Mouse (Mus musculus) fibroblast of lung, adult 2 months (primary cell): ENCODE results near the gene Gm10337.
A peak's percentile ranks its signal among the peaks of the same experiment; 100 is the strongest.

Experiments
- DNase-seq: peaks from one replicate; pipeline ENCODE4 v3.0.0-alpha.2; 2011; ENCODE audit warnings: low read depth

Gm10337 gene

DNA sequence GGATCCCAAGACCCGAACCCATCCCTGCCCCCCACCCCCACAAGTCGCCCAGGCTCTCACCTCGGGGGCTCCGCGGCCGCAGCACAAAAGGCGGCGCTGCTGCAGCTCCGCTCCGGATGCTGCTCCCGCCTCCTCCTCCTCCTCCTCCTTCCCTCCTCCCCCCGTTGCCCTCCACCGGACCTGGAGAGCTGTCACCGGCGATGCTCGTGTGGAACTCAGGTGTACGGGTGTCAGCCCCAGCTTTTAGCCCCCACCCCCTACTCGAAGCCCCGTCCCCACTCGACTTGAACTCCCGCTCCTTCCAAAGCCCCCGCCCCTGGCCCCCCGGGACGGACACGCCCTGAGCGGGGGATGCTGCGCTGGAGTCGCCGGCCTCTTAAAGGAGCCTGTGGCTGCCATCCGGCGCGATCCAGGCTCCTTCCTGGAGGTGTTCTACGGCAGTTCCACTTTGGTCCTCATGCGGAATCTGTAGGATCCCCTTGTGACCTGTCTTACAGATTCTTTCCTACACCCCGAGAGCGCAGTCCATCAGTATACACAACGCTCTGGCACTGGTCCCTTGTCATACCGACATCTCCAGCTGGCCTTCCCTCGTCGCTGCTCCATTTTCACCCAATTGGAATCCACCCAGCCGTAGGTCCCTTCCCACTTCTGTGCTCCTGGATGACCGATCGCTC lies 13.3 kb downstream of the Gm10337 start, which contains the start of gene Map3k12:
Map3k12 (minus strand) TSS at position 337 of the 677 bp plus-strand sequence.
- peak; percentile 33 for DNase-seq

GRCm38 (mm10) chr15:102517631-102517975 lies 14.1 kb downstream of the Gm10337 start:
- DNase-seq, result no peak

DNA sequence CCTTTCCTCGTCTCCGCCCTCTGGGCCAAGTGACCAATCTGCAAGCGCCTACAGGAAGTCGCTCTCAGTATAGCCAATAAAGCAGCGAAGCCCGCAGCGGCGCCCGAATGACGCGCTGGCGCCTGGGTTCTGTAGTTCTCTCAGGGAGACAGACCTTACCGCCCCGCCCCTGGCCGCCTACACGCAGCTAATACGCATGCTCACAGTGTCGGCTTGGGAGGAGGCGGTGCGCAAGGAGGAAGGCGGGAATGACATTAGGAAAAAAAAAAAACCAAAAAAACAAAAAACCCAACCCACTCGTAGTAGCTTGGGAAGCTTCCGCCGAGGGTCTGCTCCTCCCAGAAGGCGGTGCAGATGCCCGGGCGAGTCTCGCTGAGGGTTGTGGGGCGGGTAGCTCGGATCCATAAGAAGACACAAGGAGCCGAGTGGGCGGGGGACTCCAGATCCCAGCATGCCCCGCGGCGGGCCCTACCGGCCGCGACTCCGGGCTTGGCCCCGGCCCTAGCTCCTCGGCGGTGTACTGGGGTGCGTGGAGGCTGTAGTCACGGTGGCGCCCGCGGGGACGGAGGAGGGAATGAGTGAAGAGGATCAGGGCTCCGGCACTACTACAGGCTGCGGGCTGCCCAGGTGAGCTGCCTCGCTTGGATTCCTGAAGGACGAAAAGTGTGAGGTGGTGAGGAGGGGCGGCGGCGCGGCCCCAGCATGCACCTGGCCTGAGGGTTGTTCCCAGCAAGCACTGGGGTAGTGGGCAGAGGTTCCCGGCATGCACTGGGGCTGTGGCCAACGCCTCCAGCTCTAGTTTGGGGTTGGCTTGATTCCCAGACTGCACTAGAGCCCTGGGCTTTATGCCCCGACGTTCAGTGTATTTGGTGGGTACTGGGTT lies 14.7 kb downstream of the Gm10337 start, which contains the start of gene Tarbp2:
Tarbp2 (plus strand) TSS at position 217 of the 883 bp plus-strand sequence.
- DNase-seq, result peak; percentile 100

DNA sequence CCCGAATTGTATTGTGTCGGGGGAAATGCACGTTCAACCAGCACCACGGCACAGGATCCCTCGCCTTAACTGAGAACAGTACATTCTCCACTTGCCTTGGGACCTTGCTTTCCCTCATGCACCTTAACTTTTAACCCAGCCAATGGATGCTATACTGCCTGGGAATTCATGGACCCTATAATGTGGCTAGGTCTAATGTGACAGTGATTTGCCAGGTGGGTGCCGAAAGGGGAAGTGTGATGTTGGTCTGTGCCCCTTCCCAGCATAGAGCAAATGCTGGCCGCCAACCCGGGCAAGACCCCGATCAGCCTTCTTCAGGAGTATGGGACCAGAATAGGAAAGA lies 15.3 kb downstream of the Gm10337 start:
- DNase-seq, result no peak

GRCm38 (mm10) chr15:102519211-102520141 lies 16.0 kb downstream of the Gm10337 start:
- no peak for DNase-seq

DNA sequence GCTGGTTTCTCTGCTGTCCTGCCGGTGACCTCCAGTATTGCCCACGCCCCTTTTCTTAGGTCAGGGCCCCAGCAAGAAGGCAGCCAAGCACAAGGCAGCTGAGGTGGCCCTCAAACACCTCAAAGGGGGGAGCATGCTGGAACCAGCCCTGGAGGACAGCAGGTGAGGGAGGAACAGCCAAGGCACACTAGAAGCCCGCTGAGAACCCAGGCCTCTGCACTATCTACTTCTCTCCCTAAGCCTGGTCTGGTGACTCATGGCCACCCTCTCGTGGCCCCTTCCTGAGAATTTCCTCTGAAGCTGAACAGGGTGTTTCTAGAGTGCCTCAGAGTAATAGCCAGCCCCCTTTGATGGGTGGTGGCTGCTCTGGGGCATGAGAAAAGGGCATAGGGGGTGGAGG lies 16.9 kb downstream of the Gm10337 start:
- no peak for DNase-seq

GRCm38 (mm10) chr15:102521480-102521879 lies 18.0 kb downstream of the Gm10337 start:
- no peak for DNase-seq

DNA sequence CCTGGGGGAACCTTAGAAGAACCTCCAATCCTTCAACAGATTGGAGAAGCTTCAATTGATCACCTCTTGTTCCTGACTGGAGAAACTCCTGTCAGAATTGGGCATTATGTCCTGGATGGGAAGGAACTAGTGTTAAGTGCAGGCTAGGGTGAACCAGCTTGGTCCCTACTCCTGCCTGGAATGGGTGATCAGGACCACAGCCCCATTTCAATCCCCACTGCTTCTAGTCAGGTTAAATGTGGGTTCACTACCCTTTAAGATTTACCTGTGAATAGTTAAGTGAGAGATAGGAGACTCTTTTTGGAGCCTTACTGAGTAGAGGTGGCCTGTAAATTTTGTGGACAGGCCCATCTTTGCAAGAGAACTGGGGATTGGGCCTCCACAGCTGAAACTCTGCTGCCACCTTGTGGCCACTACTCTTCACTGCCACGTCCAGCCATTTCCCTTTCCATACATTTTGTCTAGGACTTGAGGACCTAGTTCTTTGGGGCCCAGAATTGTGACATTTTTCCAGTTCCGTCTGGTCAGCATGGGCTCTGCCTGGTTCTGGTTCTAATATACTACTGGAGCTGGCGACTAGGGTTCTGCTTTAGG lies 21.5 kb downstream of the Gm10337 start, which contains the start of gene Npff:
Npff (minus strand) TSS at position 51 of the 594 bp plus-strand sequence.
- DNase-seq, result no peak

DNA sequence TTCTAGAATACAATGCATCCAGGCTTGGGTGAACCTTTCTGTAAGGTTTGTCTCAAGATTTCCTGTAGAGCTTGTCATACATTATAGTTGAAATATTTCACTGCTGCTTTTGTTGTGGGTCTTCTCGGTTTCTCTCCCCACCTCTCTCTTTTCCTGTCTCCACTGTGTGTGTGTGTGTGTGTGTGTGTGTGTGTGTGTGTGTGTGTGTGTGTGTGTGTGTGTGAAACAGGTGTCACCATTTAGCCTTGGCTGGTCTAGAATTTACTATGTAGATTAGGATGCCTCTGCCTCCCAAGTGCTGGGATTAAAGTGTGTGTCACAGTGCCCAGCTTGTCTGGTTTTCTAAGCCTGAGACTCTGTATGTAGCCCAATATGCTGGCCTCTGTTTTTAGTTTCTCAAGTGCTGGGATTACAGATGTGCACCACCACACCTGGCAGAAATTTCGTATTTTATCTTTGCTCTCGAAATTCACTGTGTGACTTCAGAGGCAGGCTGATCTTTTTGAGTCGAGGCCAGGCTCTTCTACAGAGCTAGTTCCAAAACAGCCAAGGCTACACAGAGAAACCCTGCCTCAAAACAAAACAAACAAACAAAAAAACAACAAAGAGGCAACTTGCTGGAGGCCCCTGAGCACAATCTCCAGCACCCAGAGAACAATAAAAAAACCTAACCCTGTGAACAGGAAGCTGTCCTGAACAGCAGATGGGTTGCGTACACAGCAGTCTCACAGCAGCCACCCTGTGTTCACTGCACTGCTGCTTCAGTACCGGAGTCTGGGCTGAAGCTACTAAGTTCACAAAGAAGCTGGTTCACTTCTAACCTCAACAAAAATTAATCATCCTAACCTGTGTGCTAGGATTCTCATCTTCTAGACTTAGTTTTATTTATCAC lies 22.8 kb downstream of the Gm10337 start:
- no peak for DNase-seq

- no peak for DNase-seq
Measured at GRCm38 (mm10) chr15:102527936-102528335, 24.4 kb downstream of the Gm10337 start.

- no peak for DNase-seq
Measured at GRCm38 (mm10) chr15:102528396-102528795, 24.9 kb downstream of the Gm10337 start.

DNA sequence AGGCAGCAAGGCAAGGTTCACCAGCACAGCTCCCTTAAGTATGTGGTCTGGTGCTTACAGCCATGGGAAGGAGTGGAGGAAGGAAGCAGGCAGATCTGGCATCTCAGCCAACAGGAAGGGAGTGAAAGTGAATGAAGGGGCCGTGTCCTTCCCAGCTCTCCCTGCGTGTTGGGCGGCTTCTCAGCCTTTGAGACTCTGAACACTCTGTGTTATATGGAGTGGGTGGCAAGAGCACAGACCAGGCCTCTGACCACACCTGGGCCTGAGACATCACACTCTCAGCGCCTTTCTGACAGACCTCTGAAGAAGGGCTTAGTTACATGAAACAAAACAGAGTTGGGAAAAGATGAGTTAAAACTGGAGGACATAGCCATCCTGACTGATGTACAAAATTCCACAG lies 27.0 kb downstream of the Gm10337 start:
- DNase-seq, result no peak

DNA sequence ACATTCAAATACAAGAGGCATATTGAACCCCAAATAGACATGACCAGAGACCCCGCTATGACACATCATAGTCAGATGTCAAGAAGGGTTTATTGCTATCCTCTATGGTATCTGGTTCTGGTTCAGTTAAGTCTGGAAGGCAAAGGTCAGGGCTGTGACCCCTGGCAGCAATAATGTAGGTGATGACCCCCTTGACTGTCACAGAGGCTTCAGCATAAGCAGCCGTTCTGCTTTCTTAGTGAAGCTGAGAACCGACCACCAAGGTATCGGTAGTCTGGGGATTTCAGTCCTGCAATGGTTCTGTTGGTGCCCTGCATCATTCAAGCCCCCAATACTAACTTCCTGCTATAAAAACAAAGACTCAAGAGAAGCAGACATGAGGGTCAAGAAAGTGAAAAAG lies 28.1 kb downstream of the Gm10337 start:
- no peak for DNase-seq

- DNase-seq, result no peak
Measured at GRCm38 (mm10) chr15:102532106-102532900, 28.8 kb downstream of the Gm10337 start.

- no peak for DNase-seq
Measured at GRCm38 (mm10) chr15:102533926-102534325, 30.4 kb downstream of the Gm10337 start.

DNA sequence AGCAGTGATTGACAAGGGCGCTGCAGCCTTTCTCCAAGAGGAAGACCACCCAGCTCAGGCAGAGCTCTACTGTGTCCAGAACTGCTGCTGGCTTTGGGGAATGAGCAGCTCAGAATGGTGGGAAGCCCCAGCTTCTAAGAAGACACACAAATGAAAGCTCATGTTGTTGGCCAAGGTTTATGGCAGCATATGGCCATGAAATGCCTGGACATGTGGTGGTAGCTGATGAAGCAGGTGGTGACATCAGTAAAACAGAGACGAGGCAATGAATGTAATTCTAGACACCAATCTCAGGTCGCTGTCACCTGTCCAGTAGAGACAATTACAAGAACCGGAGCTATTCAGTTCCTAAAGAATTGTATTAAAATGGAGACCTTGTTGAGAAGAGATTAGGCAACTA lies 41.3 kb downstream of the Gm10337 start:
- DNase-seq, result no peak

DNA sequence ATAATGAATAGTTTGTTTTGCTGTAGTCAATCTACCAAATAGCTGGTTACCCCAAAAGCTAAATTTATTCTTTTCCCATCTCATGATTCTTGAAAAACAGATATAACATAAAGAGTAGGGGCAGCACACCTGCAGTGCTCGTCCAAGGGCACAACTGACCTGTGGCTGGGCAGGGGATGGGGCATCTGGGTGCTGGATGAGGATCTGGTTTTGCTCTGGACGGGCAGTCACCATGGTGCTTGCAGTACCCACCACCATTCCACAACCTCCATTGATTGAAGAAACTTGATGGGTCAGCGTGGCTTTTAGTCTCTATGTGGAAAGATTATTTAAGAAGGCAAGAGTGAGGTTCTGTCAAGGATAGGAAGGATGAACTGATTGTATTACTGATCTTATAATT lies 42.7 kb downstream of the Gm10337 start:
- no peak for DNase-seq

DNA sequence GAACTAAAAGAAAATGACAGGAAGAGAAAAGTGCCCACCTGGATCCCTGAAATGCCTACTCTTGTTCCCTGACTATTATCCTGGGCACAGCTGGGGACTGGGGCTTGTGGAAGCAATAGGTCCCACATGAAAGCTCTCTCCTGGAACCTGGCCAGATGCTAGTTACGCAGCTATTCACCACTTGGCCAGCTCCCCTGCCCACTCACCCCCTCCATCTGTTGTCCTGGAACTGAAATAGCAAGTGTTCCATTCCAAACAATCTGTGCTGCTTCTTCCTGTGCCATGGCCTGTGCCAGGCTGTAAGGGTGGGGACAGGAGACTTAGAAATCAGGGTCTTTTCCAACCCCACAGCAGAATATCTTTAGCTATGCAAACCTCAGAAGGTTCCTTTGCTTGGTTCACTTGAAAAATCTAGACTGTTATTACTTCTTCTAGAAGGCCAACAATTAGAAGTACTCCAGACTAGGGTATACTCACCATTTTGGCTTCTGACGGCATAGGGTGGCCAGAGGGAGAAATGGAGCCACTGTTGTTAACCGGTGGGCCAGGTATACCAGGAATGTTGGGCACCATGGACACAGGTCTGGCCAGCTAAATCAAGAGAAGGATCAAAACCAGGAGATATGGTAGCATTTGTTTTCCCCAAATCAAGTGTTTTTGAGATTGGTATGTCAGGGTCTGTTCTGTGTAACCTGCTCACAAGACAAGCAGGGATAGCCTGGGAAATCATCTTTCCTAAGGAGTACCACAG lies 43.3 kb downstream of the Gm10337 start:
- DNase-seq, result no peak

- DNase-seq, result no peak
Measured at GRCm38 (mm10) chr15:102547478-102547877, 44.0 kb downstream of the Gm10337 start.
